Mouse (Mus musculus): ENCODE results near the gene Gpr34.

Gpr34 gene

DNA sequence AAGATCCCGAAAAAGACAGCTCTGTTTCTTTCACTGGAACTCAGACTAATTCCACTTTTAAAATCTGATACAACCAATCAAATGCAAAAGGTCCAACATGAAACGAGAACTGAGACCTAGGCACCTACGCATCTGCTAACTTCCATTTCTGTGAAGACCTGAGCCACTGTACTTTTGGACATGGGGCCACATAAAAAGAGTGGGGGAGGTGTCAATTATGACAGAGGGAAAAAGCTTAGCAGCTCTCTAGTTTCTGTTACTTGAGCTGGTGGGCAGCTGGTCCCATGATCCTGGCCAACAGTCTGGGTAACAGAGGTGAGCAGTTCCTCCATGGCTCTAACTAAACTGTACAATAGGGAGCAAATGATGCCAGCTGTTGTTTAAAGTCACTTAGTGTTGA lies 41.1 kb downstream of the Gpr34 start:
- DNase-seq, result no peak

GRCm38 (mm10) chrX:13681748-13682147 lies 49.9 kb downstream of the Gpr34 start:
- DNase-seq, result no peak

DNA sequence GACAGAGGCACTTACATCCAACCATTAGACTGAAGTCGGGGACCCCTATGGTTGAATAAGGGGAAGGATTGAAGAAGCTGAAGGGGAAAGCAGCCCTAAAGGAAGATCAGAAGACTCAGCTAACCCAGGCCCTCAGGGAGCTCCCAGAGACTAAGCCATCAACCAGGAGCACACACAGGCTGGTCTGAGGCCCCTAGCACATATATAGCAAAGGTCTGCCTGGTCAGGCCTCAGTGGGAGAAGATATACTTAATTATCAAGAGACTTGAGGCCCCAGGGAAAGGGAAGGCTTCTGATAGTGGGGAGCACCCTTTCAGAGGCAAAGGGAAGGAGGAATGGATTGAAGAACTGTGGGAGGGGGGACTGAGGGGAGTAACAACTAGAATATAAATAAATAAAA lies 54.7 kb downstream of the Gpr34 start:
- no peak for DNase-seq

- no peak for DNase-seq
Measured at GRCm38 (mm10) chrX:13688356-13688755, 56.5 kb downstream of the Gpr34 start.
